Mouse (Mus musculus) left cerebral cortex, adult 2 months (tissue): ENCODE measurements around the gene Ankrd11. TPM values are rescaled to one million over a fixed set of nuclear protein-coding genes. Genes with fewer than 3 reads are reported as not detected.

ENCODE experiments used
- DNase-seq, 2 experiments: peaks; one replicate each; pipeline ENCODE4 v3.0.0; 2021 to 2022; ENCODE audit warnings: low spot score in 2 of 2, mixed read lengths in 1 of 2; ENCODE audit errors: extremely low spot score in 1 of 2
- H3K27ac ChIP-seq: fragments of 200-600 bp; 2 replicates; pipeline ENCODE4 v1.8.1; 2022
- H3K4me3 ChIP-seq: fragments of 200-600 bp; 2 replicates; pipeline ENCODE4 v1.8.1; 2022
- CTCF ChIP-seq: fragments of 200-600 bp; IDR thresholded peaks from 2 replicates; pipeline ENCODE4 v1.8.1; 2022; ENCODE audit warnings: antibody characterized with exemption, mild to moderate bottlenecking, moderate library complexity
- intact Hi-C: fragments of 180-260 bp; cut with DNase I; formaldehyde crosslinking; loops from one replicate; pipeline ENCODE4 v1.15.1; 2025
- long read RNA-seq, 2 experiments: library from polyadenylated mRNA; stranded (forward); transcript quantifications; one replicate each; pipeline ENCODE4 v2.0.0; 2021; ENCODE audit warnings: borderline mapping rate in 2 of 2
- total RNA-seq, 2 experiments: library from RNA; stranded (reverse); gene quantifications; 2 replicates each; pipeline ENCODE4 v1.2.3; 2021

Ankrd11 gene
- 100 to 1,000 TPM; 161 to 175 TPM for total RNA-seq
- long read RNA-seq, experiment 1, full-length matches to known transcripts = 13 of 114 reads
- long read RNA-seq, experiment 1, partial matches to known transcripts = 81 of 114 reads
- long read RNA-seq, experiment 1, other reads (novel, unspliced or antisense) = 20 of 114 reads
- long read RNA-seq, experiment 2, full-length matches to known transcripts = 19 of 144 reads
- long read RNA-seq, experiment 2, partial matches to known transcripts = 106 of 144 reads
- long read RNA-seq, experiment 2, other reads (novel, unspliced or antisense) = 19 of 144 reads

DNA sequence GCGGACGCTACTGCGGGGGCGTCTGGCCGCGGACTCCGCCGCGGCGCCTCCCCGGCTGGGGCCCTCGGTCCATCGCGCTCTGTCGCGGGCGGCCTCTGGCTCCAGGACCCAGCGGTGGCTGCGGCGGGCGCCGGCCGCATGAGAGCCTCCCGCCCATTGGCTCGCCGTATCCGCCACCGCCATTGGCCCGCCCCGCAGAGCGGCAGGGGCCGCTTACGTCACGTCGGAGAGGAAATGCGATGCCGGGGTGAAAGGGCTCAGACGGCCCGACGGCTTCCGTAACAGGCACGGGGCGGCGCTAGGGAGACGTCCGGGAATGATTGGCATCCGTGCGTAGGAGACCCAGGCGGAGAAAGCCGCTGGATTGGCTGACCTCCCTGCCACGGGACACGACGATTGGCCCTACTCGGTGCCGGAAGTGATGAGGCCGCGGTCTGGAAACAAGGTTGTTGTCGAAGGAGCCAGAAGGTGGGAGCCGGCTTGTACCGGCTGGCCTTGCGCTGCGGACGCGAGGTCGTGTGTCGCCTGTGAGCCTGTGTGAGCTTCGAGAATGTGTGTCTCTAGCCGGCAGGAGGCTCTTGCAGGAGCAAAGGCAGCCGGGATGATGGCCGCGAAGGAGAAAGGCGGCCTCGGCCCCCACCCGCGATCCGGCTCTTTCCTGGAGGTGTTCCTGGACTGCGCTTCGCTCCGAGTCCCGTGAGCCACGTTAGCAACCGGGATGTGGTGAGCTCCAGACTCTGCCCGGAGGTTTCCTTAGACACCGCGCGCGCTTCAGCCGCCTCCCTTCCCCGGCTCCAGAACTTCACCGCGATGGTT, at the start of gene Ankrd11:
Gene Ankrd11 (minus strand): TSS at position 120 of the 816 bp plus-strand sequence.
- peak; percentile 34 for TF ChIP-seq CTCF
- intact Hi-C loops = loop anchor here (1.0 kb wide), 2 partner anchors 23 to 136 kb away; no protein-coding TSS in a partner anchor
- H3K27ac ChIP-seq = peak within 1 kb of the TSS; percentile 98
- peak; percentile 100 for DNase-seq
- peak within 1 kb of the TSS; percentile 98 for H3K4me3 ChIP-seq

DNA sequence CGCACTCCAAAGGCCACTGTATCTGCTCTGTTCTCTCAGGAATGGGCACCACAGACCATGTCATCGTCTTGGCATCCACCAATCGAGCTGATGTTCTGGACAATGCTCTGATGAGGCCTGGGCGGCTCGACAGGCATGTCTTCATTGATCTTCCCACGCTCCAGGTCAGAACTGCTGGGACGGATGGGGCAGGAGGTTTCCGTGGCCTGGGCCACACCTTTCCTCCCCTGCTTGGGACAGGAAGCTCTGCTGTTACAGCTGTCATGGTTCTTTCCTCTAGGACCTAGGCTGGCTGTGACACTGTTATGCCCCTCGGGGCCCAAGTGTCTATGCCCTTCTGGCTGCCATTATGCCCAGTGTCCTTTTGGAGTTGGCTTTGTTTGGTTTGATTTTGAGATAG, 45.2 kb upstream of the Ankrd11 start:
- intact Hi-C loops = no loop called here
- Histone ChIP-seq H3K4me3 (no peak overlapping the region), H3K27ac (no peak overlapping the region)
- DNase-seq = no peak
- no peak for TF ChIP-seq CTCF

DNA sequence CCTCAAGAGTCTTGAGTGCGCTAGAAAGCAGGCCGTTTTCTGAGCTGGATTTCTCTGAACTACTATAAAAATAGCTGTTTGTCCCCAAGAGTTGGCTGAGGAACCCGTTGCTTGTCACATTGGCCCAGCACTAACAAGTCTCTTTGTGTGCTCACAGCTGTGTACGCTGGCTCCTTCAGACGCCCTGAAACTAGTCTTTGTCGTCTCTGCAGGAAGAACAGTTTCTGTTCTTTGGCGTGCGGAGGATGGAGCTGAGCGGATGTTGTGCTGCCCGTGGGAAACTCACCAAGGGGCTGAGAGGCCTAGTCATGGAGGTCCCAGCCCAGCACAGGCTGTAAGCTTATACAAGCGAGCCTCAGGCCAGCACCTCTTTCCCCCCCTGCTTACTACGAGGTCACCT, 41.5 kb upstream of the Ankrd11 start:
- TF ChIP-seq CTCF = no peak
- DNase-seq = peak in 1 of 2 experiments; percentile 35
- intact Hi-C loops = no loop called here
- Histone ChIP-seq H3K27ac (peak overlapping the region; percentile 69), H3K4me3 (no peak overlapping the region)

DNA sequence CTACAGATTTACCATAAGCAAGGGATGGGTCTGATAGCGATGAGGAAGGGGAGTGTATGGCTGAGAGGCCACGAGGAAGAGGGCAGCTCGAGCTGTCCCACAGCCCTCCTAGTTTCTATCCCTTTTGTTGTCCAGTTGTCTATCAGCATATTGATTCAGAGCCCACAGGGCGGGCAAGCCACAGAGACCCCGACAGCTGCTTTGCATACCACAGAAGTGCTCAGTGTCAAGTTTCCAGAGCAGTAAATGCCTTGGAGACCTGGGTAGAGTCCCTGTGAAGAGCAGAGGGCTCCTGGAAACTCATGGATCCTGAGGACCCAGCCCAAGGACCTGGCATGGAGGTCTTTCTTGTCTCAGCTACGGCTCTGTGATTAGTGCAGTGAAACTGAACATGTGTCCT, 40.9 kb upstream of the Ankrd11 start:
- intact Hi-C loops = no loop called here
- Histone ChIP-seq H3K27ac (peak overlapping the region; percentile 37), H3K4me3 (no peak overlapping the region)
- no peak for TF ChIP-seq CTCF
- no peak for DNase-seq

DNA sequence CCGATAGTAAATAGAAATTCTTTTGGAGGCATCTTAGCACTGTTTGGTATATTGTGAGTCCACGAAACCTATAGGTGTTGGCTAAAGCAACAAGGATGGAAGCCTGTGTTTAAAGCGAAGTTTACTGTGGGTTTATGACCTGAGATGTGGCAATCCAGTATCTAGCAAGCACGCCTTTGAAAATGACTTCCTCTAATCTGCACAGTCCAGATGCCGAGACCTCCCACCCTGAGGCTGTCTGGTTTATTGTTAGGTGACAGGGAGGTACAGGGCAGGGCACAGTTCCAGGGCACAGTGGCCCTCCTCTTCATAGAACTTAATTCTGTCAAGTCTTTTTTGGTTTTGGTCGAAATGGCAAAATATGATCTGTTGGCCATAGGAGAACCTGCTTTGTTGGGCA, 35.1 kb upstream of the Ankrd11 start:
- no peak overlapping the region for H3K4me3 ChIP-seq
- TF ChIP-seq CTCF = no peak
- no peak for DNase-seq
- H3K27ac ChIP-seq = no peak overlapping the region
- intact Hi-C loops = no loop called here

DNA sequence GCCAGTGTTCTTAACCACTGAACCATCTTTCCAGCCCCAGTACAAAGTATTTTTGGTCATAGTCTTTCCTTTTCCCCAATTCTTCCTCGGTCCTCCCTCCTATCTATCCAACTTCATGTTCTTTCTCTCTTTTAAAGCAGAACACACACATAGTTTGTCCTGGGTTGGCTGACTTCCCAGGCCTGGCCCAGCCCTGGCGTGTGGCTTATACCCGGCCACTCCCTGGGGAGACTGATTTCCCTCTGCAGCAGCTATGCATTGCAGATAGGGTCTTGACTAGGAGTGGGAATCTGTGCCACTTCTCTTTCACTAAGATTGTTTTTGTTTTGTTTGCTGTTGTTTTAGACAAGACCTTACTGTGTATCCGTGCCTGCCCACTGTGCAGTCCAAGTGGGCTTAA, 29.1 kb upstream of the Ankrd11 start:
- intact Hi-C loops = no loop called here
- no peak for TF ChIP-seq CTCF
- H3K27ac ChIP-seq = no peak overlapping the region
- DNase-seq = no peak
- no peak overlapping the region for H3K4me3 ChIP-seq

DNA sequence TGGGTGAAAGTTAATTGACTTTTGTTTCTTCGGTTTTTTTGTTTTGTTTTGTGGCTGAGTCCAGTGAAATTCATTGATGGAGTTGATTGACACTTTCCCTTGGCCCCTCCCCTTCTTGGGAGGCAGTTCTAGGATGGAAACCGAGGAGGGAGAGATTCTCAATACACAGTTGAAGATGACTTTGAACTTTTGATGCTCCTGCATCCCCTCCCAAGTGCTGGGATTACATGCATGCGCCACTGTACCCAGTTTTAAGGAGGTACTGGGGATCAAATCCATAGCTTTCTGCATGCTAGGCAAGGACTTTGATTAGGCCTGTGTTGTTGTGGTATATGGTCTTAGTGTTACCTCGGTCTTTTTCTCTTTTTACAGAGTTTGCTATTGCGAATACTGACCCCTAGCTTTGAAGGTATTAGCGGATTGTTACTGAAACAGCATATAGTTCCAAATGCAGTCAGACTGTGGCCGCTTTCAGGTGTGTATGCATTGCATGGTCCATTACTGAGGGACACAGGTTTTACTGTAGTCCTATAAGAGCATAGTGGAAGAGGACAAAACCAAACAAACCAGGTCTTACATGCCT, 24.1 kb upstream of the Ankrd11 start:
- Histone ChIP-seq H3K4me3 (peak overlapping the region; percentile 62), H3K27ac (peak overlapping the region; percentile 97; the same call in 1 of the 2 replicates)
- no peak; the same call in none of the 2 replicates for TF ChIP-seq CTCF
- no peak for DNase-seq
- intact Hi-C loops = loop anchor here (5.0 kb wide), 1 partner anchor 459 kb away; no protein-coding TSS in a partner anchor

DNA sequence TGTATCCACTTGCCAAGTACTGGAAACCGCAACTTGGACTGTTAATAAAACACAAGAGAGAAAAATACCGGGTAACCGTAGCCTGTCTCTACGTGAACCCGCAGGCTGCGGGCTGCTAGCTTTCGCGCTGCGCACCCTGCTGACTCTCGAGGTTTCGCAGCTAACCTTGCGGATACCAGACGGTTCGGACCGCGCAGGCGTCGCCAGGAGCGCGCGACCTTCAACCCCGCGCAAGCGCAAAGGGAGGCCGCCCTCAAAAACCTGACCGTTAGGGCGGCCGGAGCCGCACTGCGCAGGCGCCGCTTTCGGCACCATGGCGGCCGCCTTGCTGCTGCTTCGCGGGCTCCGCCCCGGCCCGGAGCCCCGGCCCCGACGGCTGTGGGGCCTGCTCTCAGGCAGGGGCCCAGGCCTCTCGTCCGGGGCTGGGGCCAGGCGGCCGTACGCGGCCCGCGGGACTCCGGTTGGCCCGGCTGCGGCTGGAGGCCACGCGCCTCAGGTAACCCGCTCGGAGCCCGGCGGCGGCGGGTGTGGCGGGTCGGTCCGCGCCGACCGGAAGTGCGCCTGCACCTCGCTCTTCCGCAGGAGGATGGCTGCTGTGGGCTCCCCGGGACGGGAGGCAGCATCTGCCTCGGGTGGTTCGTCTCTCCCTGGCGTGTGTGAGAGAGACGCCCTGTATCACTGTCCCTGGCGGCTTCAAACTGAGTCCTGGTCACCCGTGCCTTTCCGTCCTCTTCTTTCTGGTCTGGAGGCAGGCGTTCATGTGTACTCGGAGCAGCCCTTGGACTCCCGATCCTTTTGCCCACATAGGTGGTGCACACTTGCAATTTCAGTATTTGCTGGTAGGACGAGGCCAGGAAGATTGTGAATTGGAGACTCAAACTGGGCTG, 23.4 kb upstream of the Ankrd11 start:
- TF ChIP-seq CTCF = peak; percentile 53
- intact Hi-C loops = loop anchor here (1.0 to 5.0 kb wide), 3 partner anchors 23 to 458 kb away; partner anchors contain the start of gene Ankrd11
- peak; percentile 95 to 96 for DNase-seq
- peak overlapping the region; percentile 97 for H3K27ac ChIP-seq
- H3K4me3 ChIP-seq = peak overlapping the region; percentile 62

DNA sequence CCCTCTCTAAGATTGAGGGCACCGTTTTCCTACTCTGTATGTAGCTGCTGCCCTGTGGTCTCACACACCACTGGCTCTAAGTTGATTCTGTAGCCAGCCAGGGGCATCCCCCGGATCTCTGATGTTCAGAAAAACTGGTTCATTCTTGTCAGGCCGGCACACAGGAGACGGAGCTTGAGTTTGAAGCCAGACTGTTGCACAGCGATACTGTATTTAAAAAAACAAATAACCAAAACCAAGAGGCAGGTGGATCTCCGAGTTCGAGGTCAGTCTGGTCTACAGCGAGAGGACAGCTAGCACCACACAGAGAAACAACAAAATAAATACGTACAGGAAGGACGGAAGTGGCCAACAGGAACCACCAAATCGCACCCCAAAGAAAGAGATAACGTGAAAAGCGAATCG, 22.7 kb upstream of the Ankrd11 start:
- peak; percentile 15 to 17 for DNase-seq
- peak overlapping the region; percentile 62 for H3K4me3 ChIP-seq
- H3K27ac ChIP-seq = peak overlapping the region; percentile 97
- intact Hi-C loops = loop anchor here (1.0 to 5.0 kb wide), 3 partner anchors 23 to 458 kb away; partner anchors contain the start of gene Ankrd11
- no peak for TF ChIP-seq CTCF

DNA sequence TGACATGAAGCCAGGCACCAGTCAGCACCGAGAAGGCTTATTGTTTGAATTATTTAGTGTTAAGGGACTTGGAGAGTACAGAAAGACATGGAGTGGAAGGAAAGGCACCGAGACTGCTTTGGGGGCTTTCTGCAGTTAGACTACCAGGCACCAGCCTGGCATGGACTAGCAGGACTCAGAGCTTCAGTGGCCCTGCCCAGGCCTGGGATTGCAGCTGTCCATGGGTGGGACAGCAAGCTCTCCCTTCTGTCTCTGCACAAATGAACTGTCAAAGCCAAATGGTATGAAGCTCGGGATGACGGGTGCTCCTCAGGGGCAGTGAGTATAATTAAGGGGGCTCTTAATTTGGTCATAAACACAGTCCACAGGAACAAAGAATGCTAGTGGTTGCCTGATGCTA, 22.0 kb upstream of the Ankrd11 start:
- no peak for TF ChIP-seq CTCF
- DNase-seq = no peak
- intact Hi-C loops = no loop called here
- H3K27ac ChIP-seq = no peak overlapping the region; the same call in 1 of the 2 replicates
- H3K4me3 ChIP-seq = peak overlapping the region; percentile 62

DNA sequence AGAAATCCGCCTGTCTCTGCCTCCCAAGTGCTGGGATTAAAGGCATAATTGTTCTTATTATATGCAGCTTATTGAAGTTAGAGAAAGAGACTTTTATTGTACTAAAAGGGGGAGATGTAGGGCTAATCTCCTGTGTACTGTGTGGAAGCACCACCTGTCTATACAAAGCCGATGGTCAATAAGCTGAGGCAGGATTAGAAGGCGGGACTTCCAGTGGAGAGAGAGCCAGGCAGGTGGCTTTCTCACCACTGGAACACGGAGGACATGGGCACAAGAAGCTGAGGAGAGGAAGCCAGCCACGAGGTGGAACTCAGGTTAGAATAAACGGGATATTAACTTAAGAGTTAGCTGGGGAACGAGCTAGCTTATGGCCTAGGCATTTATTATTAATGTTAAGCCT, 20.6 kb upstream of the Ankrd11 start, which contains the start of gene Spg7:
Gene Spg7 (plus strand): TSS at position 222 of the 400 bp plus-strand sequence.
- intact Hi-C loops = no loop called here

More for the DNA sequence above, 20.6 kb upstream of the Ankrd11 start, which contains the start of gene Spg7:
- Histone ChIP-seq H3K27ac (no peak within 1 kb of the TSS), H3K4me3 (no peak within 1 kb of the TSS)
- DNase-seq = no peak
- no peak for TF ChIP-seq CTCF
